In genomic region chrX:73798502-73798901, GRCm38 (mm10) we compare ENCODE assay signal across 8 mouse cellular contexts. TPM values are rescaled to one million over a fixed set of nuclear protein-coding genes. Genes with fewer than 3 reads are reported as not detected.
DNase-seq lines count a peak whose midpoint lies in the region; ATAC-seq lines count a peak whose summit lies in the region.
"Had no signal": no experiment of that assay in that cellular context is flagged by ENCODE, and none has a peak within 500 bp of the region (broad histone marks: within the 10 kb centered on the region; RNA-seq: fewer than 3 reads in every experiment).

No protein-coding gene starts in this region.

- DNase-seq in T-cell, adult 2 months (ENCODE audit: low spot score) = peak; percentile 65
- DNase-seq in cerebellum, adult 18-20 months = peak; percentile 85 to 87
- peak; percentile 50 to 63 for DNase-seq in left cerebral cortex, postnatal 14 days (ENCODE audit: low spot score in 2 of 2)
- peak; percentile 54 for DNase-seq in right cerebral cortex, postnatal 4 days

- no peaks in the 10 kb centered on the region for H3K9me3 ChIP-seq in forebrain, embryonic 16.5 days (ENCODE audit: control insufficient read depth, low read length)
- no peaks in the 10 kb centered on the region for H3K9me3 ChIP-seq in hindbrain, embryonic 12.5 days (replicated peaks)

- H3K9ac ChIP-seq in forebrain, embryonic 16.5 days (replicated peaks; ENCODE audit: low read depth, low read length) = no peak overlapping the region
- H3K9ac ChIP-seq in hindbrain, embryonic 12.5 days = no peak overlapping the region

- H3K4me3 ChIP-seq in forebrain, embryonic 16.5 days (replicated peaks; ENCODE audit: low read length) = no peak overlapping the region
- H3K4me3 ChIP-seq in hindbrain, embryonic 12.5 days = no peak overlapping the region

- peak; percentile 60 for ATAC-seq in forebrain, embryonic 16.5 days
- ATAC-seq in hindbrain, embryonic 12.5 days (ENCODE audit: low FRiP score) = peak; percentile 71
- peak; percentile 86 for ATAC-seq in megakaryocyte-erythroid progenitor cell, adult 5-6 weeks (replicated peaks; ENCODE audit: low FRiP score, low TSS enrichment, poor library complexity, severe bottlenecking)

- no peak overlapping the region for H3K4me2 ChIP-seq in forebrain, embryonic 16.5 days (ENCODE audit: low read length)
- no peak overlapping the region for H3K4me2 ChIP-seq in hindbrain, embryonic 12.5 days (replicated peaks)

- H3K36me3 ChIP-seq in forebrain, embryonic 16.5 days (ENCODE audit: control insufficient read depth, insufficient read depth) = no peaks in the 10 kb centered on the region
- peaks cover 6% of the 10 kb centered on the region; the same call in 1 of the 2 replicates for H3K36me3 ChIP-seq in hindbrain, embryonic 12.5 days

- 30% methylated on average over 9 of the region's 9 CpGs for WGBS in forebrain, embryonic 16.5 days
- 42% methylated on average over 9 of the region's 9 CpGs for WGBS in hindbrain, embryonic 12.5 days

- H3K27me3 ChIP-seq in forebrain, embryonic 16.5 days (replicated peaks; ENCODE audit: control insufficient read depth, insufficient read depth, low read length) = no peaks in the 10 kb centered on the region
- H3K27me3 ChIP-seq in hindbrain, embryonic 12.5 days = no peaks in the 10 kb centered on the region

- H3K27ac ChIP-seq in forebrain, embryonic 16.5 days (ENCODE audit: low read length) = no peak overlapping the region
- no peak overlapping the region for H3K27ac ChIP-seq in hindbrain, embryonic 12.5 days
- H3K27ac ChIP-seq: macrophage had no signal

- H3K4me1 ChIP-seq in forebrain, embryonic 16.5 days (replicated peaks; ENCODE audit: control insufficient read depth, insufficient read depth, low read length) = no peaks in the 10 kb centered on the region
- no peaks in the 10 kb centered on the region for H3K4me1 ChIP-seq in hindbrain, embryonic 12.5 days

- intact Hi-C loops in left cerebral cortex, postnatal 14 days (cut with DNase I) = loop anchor here (5.0 kb wide), 1 partner anchor 149 kb away; no protein-coding TSS in a partner anchor

RNA-seq across cellular contexts. Expression of gene Ssr4, which starts 11.7 kb away (rescaled TPM):
- 132 and 134 TPM in 2 replicates for polyA plus RNA-seq in forebrain, embryonic 16.5 days (2015; fragmentation: Nextera tagmentation; extraction: Ambion mirVana)
- polyA plus RNA-seq in hindbrain, embryonic 12.5 days (2016; fragmentation: Nextera tagmentation; extraction: Ambion mirVana) = 125 and 138 TPM in 2 replicates
- 100 to 1,000 TPM in 1 of 2 experiments, 10 to 100 TPM in 1; 94.7 to 109 TPM for total RNA-seq in left cerebral cortex, postnatal 14 days (2021)
- 246 and 263 TPM in 2 replicates for total RNA-seq in megakaryocyte-erythroid progenitor cell, adult 5-6 weeks (2014; fragmentation: Nextera tagmentation)
- total RNA-seq in megakaryocyte-erythroid progenitor cell, adult 5-6 weeks (2017) = 136 and 138 TPM in 2 replicates

RNA-seq across cellular contexts. Expression of gene Idh3g, which starts 11.8 kb away (rescaled TPM):
- 232 and 240 TPM in 2 replicates for polyA plus RNA-seq in forebrain, embryonic 16.5 days (2015; fragmentation: Nextera tagmentation; extraction: Ambion mirVana)
- polyA plus RNA-seq in hindbrain, embryonic 12.5 days (2016; fragmentation: Nextera tagmentation; extraction: Ambion mirVana) = 150 and 167 TPM in 2 replicates
- 100 to 1,000 TPM; 167 to 178 TPM for total RNA-seq in left cerebral cortex, postnatal 14 days (2021)
- total RNA-seq in megakaryocyte-erythroid progenitor cell, adult 5-6 weeks (2014; fragmentation: Nextera tagmentation) = 216 and 277 TPM in 2 replicates
- total RNA-seq in megakaryocyte-erythroid progenitor cell, adult 5-6 weeks (2017) = 239 and 271 TPM in 2 replicates

RNA-seq across cellular contexts. Expression of gene Srpk3, which starts 24.3 kb away (rescaled TPM):
- 1.8 and 1.9 TPM in 2 replicates for polyA plus RNA-seq in forebrain, embryonic 16.5 days (2015; fragmentation: Nextera tagmentation; extraction: Ambion mirVana)
- polyA plus RNA-seq in hindbrain, embryonic 12.5 days (2016; fragmentation: Nextera tagmentation; extraction: Ambion mirVana) = 2.7 and 5.4 TPM in 2 replicates
- total RNA-seq in left cerebral cortex, postnatal 14 days (2021) = 1 to 10 TPM; 5.8 to 7.0 TPM
- total RNA-seq in megakaryocyte-erythroid progenitor cell, adult 5-6 weeks (2014; fragmentation: Nextera tagmentation) = not detected in 2 replicates
- not detected in 2 replicates for total RNA-seq in megakaryocyte-erythroid progenitor cell, adult 5-6 weeks (2017)

RNA-seq across cellular contexts. Expression of gene Pdzd4, which starts 26.3 kb away (rescaled TPM):
- polyA plus RNA-seq in forebrain, embryonic 16.5 days (2015; fragmentation: Nextera tagmentation; extraction: Ambion mirVana) = 3.5 and 4.2 TPM in 2 replicates
- 2.7 and 2.8 TPM in 2 replicates for polyA plus RNA-seq in hindbrain, embryonic 12.5 days (2016; fragmentation: Nextera tagmentation; extraction: Ambion mirVana)
- 100 to 1,000 TPM; 113 to 120 TPM for total RNA-seq in left cerebral cortex, postnatal 14 days (2021)
- 0.31 TPM in 1 of 2 replicates, not detected in the other for total RNA-seq in megakaryocyte-erythroid progenitor cell, adult 5-6 weeks (2014; fragmentation: Nextera tagmentation)
- total RNA-seq in megakaryocyte-erythroid progenitor cell, adult 5-6 weeks (2017) = 0.30 TPM in 1 of 2 replicates, not detected in the other

RNA-seq across cellular contexts. Expression of gene Plxnb3, which starts 41.6 kb away (rescaled TPM):
- polyA plus RNA-seq in forebrain, embryonic 16.5 days (2015; fragmentation: Nextera tagmentation; extraction: Ambion mirVana) = 0.19 and 0.22 TPM in 2 replicates
- polyA plus RNA-seq in hindbrain, embryonic 12.5 days (2016; fragmentation: Nextera tagmentation; extraction: Ambion mirVana) = 0.21 and 0.25 TPM in 2 replicates
- total RNA-seq in left cerebral cortex, postnatal 14 days (2021) = 10 to 100 TPM in 1 of 2 experiments, 1 to 10 TPM in 1; 9.9 to 13.4 TPM
- total RNA-seq in megakaryocyte-erythroid progenitor cell, adult 5-6 weeks (2014; fragmentation: Nextera tagmentation) = not detected in 2 replicates
- total RNA-seq in megakaryocyte-erythroid progenitor cell, adult 5-6 weeks (2017) = 0.19 TPM in 1 of 2 replicates, not detected in the other

Comparison
In these comparisons a context has a peak if more than half of its experiments do, and no peak if none do; other contexts are left out.
1. RNA of gene Srpk3, which starts 24.3 kb away (total RNA-seq): 5.8 to 7.0 TPM in left cerebral cortex, postnatal 14 days; not detected in megakaryocyte-erythroid progenitor cell, adult 5-6 weeks; every median in the first group is over 4 times any median in the second.
2. Peak in every context shown above with its lines, with median percentiles within 50 percentile points of each other: DNase-seq and ATAC-seq.